Mouse (Mus musculus): ENCODE data around the gene Nup93.

GRCm38 (mm10) chr8:94174619-94175213 lies 39.6 kb upstream of the Nup93 start:
- TF ChIP-seq CTCF (IDR thresholded peaks at IDR 0.05; ENCODE audit: control insufficient read depth, insufficient read depth, insufficient read length), result no peak
- no peak for TF ChIP-seq CEBPB (IDR thresholded peaks at IDR 0.05; ENCODE audit: low read depth)
- TF ChIP-seq USF1 (IDR thresholded peaks at IDR 0.05; ENCODE audit: low read depth), result no peak
